ENCODE assay signal across 8 mouse cellular contexts in genomic region chr17:86964041-86964440, GRCm38 (mm10). TPM values are rescaled to one million over a fixed set of nuclear protein-coding genes. Genes with fewer than 3 reads are reported as not detected.
DNase-seq lines count a peak whose midpoint lies in the region; ATAC-seq and TF ChIP-seq lines count a peak whose summit lies in the region.

No protein-coding gene starts in this region.

- DNase-seq in heart, adult 11 months = peak; percentile 96
- no peak for DNase-seq in heart, adult 9 months (ENCODE audit: low spot score in 2 of 2)
- DNase-seq in retina, postnatal 1 day = peak; percentile 47
- no peak for DNase-seq in left cerebral cortex, adult 9 months (ENCODE audit: low spot score in 2 of 2)
- DNase-seq in ovary, postnatal 36 days (ENCODE audit: low spot score) = no peak

- peak overlapping the region; percentile 60 for H3K4me3 ChIP-seq in bone marrow, adult 2 months (replicated peaks; ENCODE audit: control insufficient read depth, low read depth, low read length)
- H3K4me3 ChIP-seq in heart, embryonic 16.5 days (ENCODE audit: low read length) = peak overlapping the region; percentile 90
- peak overlapping the region; percentile 82 for H3K4me3 ChIP-seq in limb, embryonic 15.5 days

- H3K27ac ChIP-seq in bone marrow, adult 2 months (ENCODE audit: control insufficient read depth, insufficient read depth, low read depth, low read length, poor library complexity) = no peak overlapping the region
- peak overlapping the region; percentile 98 for H3K27ac ChIP-seq in heart, embryonic 16.5 days (ENCODE audit: low read length)
- peak overlapping the region; percentile 97 for H3K27ac ChIP-seq in limb, embryonic 15.5 days

- no peaks in the 10 kb centered on the region for H3K27me3 ChIP-seq in heart, embryonic 16.5 days (ENCODE audit: control insufficient read depth, insufficient read depth, low read length)
- no peaks in the 10 kb centered on the region for H3K27me3 ChIP-seq in limb, embryonic 15.5 days

- TF ChIP-seq CTCF in bone marrow, adult 2 months (IDR thresholded peaks at IDR 0.05; ENCODE audit: control insufficient read depth, insufficient read depth, low read length) = no peak

- WGBS in bone marrow, adult 2 months = 5% methylated on average over 6 of the region's 6 CpGs
- 3% methylated on average over 6 of the region's 6 CpGs for WGBS in heart, embryonic 16.5 days
- WGBS in limb, embryonic 15.5 days = 0% methylated on average over 6 of the region's 6 CpGs

- peak overlapping the region; percentile 71 for H3K4me2 ChIP-seq in heart, embryonic 16.5 days (ENCODE audit: low read depth, low read length)
- peak overlapping the region; percentile 76 for H3K4me2 ChIP-seq in limb, embryonic 15.5 days

- H3K9ac ChIP-seq in heart, embryonic 16.5 days (ENCODE audit: low read length) = peak overlapping the region; percentile 97
- H3K9ac ChIP-seq in limb, embryonic 15.5 days = peak overlapping the region; percentile 94

- peaks cover 6% of the 10 kb centered on the region; the same call in 1 of the 2 replicates for H3K4me1 ChIP-seq in bone marrow, adult 2 months (ENCODE audit: control insufficient read depth, insufficient read depth, low read length)
- H3K4me1 ChIP-seq in heart, embryonic 16.5 days (ENCODE audit: control insufficient read depth, insufficient read depth, low read length) = peaks cover 65% of the 10 kb centered on the region
- H3K4me1 ChIP-seq in limb, embryonic 15.5 days = peaks cover 64% of the 10 kb centered on the region

- no peak for ATAC-seq in heart, embryonic 16.5 days (replicated peaks; ENCODE audit: extremely low read depth, insufficient read depth, low FRiP score)
- no peak for ATAC-seq in limb, embryonic 15.5 days (ENCODE audit: insufficient number of reproducible peaks, low FRiP score, low TSS enrichment, low read depth)

- no peak for TF ChIP-seq POLR2A in bone marrow, adult 2 months (IDR thresholded peaks at IDR 0.05; ENCODE audit: borderline replicate concordance, control insufficient read depth, low read depth, low read length)

- no peaks in the 10 kb centered on the region; the same call in 1 of the 2 replicates for H3K36me3 ChIP-seq in heart, embryonic 16.5 days (ENCODE audit: control insufficient read depth, insufficient read depth)
- peaks cover 3% of the 10 kb centered on the region; the same call in 1 of the 2 replicates for H3K36me3 ChIP-seq in limb, embryonic 15.5 days

- H3K9me3 ChIP-seq in heart, embryonic 16.5 days (replicated peaks; ENCODE audit: control insufficient read depth, low read length) = no peaks in the 10 kb centered on the region
- no peaks in the 10 kb centered on the region for H3K9me3 ChIP-seq in limb, embryonic 15.5 days

RNA-seq across cellular contexts. Expression of gene Rhoq, which starts 1.2 kb away (rescaled TPM):
- polyA plus RNA-seq in bone marrow, adult 2 months (2011; ENCODE audit: insufficient read depth, insufficient read length, low replicate concordance, missing spikeins) = 4.2 and 13.9 TPM in 2 replicates
- polyA plus RNA-seq in heart, embryonic 16.5 days (2015; fragmentation: Nextera tagmentation; extraction: Ambion mirVana) = 19.9 and 20.4 TPM in 2 replicates
- polyA plus RNA-seq in limb, embryonic 15.5 days (2015; fragmentation: Nextera tagmentation; extraction: Ambion mirVana) = 22.0 and 23.0 TPM in 2 replicates

RNA-seq across cellular contexts. Expression of gene Atp6v1e2, which starts 16.3 kb away (rescaled TPM):
- not detected in 2 replicates for polyA plus RNA-seq in bone marrow, adult 2 months (2011; ENCODE audit: insufficient read depth, insufficient read length, low replicate concordance, missing spikeins)
- polyA plus RNA-seq in heart, embryonic 16.5 days (2015; fragmentation: Nextera tagmentation; extraction: Ambion mirVana) = not detected in 2 replicates
- polyA plus RNA-seq in limb, embryonic 15.5 days (2015; fragmentation: Nextera tagmentation; extraction: Ambion mirVana) = 0.24 TPM in 1 of 2 replicates, not detected in the other

RNA-seq across cellular contexts. Expression of gene Tmem247, which starts 46.9 kb away (rescaled TPM):
- not detected in 2 replicates for polyA plus RNA-seq in bone marrow, adult 2 months (2011; ENCODE audit: insufficient read depth, insufficient read length, low replicate concordance, missing spikeins)
- polyA plus RNA-seq in heart, embryonic 16.5 days (2015; fragmentation: Nextera tagmentation; extraction: Ambion mirVana) = not detected in 2 replicates
- polyA plus RNA-seq in limb, embryonic 15.5 days (2015; fragmentation: Nextera tagmentation; extraction: Ambion mirVana) = not detected in 2 replicates

Comparison
In these comparisons a context has a peak if more than half of its experiments do, and no peak if none do; other contexts are left out.
1. DNase-seq: peak in heart, adult 11 months (single experiment) and retina, postnatal 1 day (single experiment); none in heart, adult 9 months (0 of 2), left cerebral cortex, adult 9 months (0 of 2) and ovary, postnatal 36 days (single experiment).
2. Peak in every context shown above with its lines, with median percentiles within 50 percentile points of each other: H3K4me3 ChIP-seq.